Mouse (Mus musculus) ES-Bruce4 (cell line): ENCODE measurements around the gene Frmd8.

ENCODE experiments used
- CTCF ChIP-seq: IDR thresholded peaks from one replicate; pipeline ENCODE4 v1.8.1; 2011; ENCODE audit warnings: low read depth, low read length
- EP300 ChIP-seq: IDR thresholded peaks from 2 replicates; pipeline ENCODE4 v1.6.1; 2011; ENCODE audit warnings: low read depth, low read length; ENCODE audit not compliant: insufficient read depth
- POLR2A ChIP-seq: IDR thresholded peaks from one replicate; pipeline ENCODE4 v1.8.1; 2011; ENCODE audit warnings: low read length; ENCODE audit not compliant: insufficient read depth

- TF ChIP-seq CTCF = no peak
- no peak for TF ChIP-seq EP300
- no peak for TF ChIP-seq POLR2A
Observed at GRCm38 (mm10) chr19:5891521-5892258, 16.6 kb upstream of the Frmd8 start.
